Mouse (Mus musculus) brain, embryonic 14.5 days (tissue): ENCODE data around the gene Fam155a.

ENCODE experiments used
- CTCF ChIP-seq: fragments of 200-500 bp; IDR thresholded peaks from 2 replicates; pipeline ENCODE4 v1.5.1; 2012; ENCODE audit warnings: inconsistent platforms, mild to moderate bottlenecking, moderate library complexity, borderline replicate concordance; ENCODE audit not compliant: insufficient read depth, insufficient read length; ENCODE audit errors: extremely low read depth
- POLR2A ChIP-seq: fragments of 200-500 bp; IDR thresholded peaks from 2 replicates; pipeline ENCODE4 v1.6.1; 2012; ENCODE audit warnings: mild to moderate bottlenecking, inconsistent platforms, borderline replicate concordance; ENCODE audit not compliant: poor library complexity, insufficient read depth, insufficient read length, severe bottlenecking; ENCODE audit errors: extremely low read depth

GRCm38 (mm10) chr8:9238974-9239373 is 532.0 kb downstream of the Fam155a start:
- TF ChIP-seq CTCF (no peak), POLR2A (no peak)
